ENCODE assay signal across 20 mouse cellular contexts in genomic region chr16:31159491-31159890, GRCm38 (mm10).
"Had no signal": no experiment of that assay in that cellular context is flagged by ENCODE, and none has a peak within 500 bp of the region (broad histone marks: within the 10 kb centered on the region; RNA-seq: fewer than 3 reads in every experiment).

No protein-coding gene starts in this region.

- H3K4me3 ChIP-seq: liver, embryonic 15.5 days; lung, embryonic 15.5 days; midbrain, embryonic 12.5 days; neural tube, embryonic 12.5 days; stomach, embryonic 15.5 days had no signal

- H3K4me1 ChIP-seq: lung, embryonic 15.5 days; midbrain, embryonic 12.5 days; neural tube, embryonic 12.5 days; stomach, embryonic 15.5 days had no signal

- H3K4me2 ChIP-seq: liver, embryonic 15.5 days; lung, embryonic 15.5 days; midbrain, embryonic 12.5 days; neural tube, embryonic 12.5 days; stomach, embryonic 15.5 days had no signal

- DNase-seq: liver, postnatal 0 days; lung, adult 2 months; lung, postnatal 14 days; lung, postnatal 36 days; midbrain, embryonic 14.5 days; right cerebral cortex, adult 18-20 months; right cerebral cortex, postnatal 25 days; right cerebral cortex, postnatal 4 days; thymus, adult 2 months; thymus, postnatal 25 days; thymus, postnatal 4 days had no signal

- H3K9ac ChIP-seq: liver, embryonic 15.5 days; liver, postnatal 0 days; lung, embryonic 15.5 days; midbrain, embryonic 12.5 days; neural tube, embryonic 12.5 days; stomach, embryonic 15.5 days had no signal

- H3K27ac ChIP-seq: liver, embryonic 15.5 days; lung, embryonic 15.5 days; macrophage; midbrain, embryonic 12.5 days; neural tube, embryonic 12.5 days; stomach, embryonic 15.5 days; stomach, postnatal 0 days had no signal

- H3K27me3 ChIP-seq: liver, embryonic 15.5 days; lung, embryonic 15.5 days; megakaryocyte, embryonic 14.5 days; midbrain, embryonic 12.5 days; neural tube, embryonic 12.5 days; stomach, embryonic 15.5 days had no signal

- H3K9me3 ChIP-seq: stomach, embryonic 15.5 days had no signal

- ATAC-seq: liver, postnatal 0 days; lung, postnatal 0 days had no signal
